Mouse (Mus musculus) lung, postnatal 25 days (tissue): ENCODE measurements around the gene Klhl2.

Source experiments
- DNase-seq: peaks from one replicate; pipeline ENCODE4 v3.0.0; 2022; ENCODE audit warnings: low spot score

Klhl2 gene

GRCm38 (mm10) chr8:64767047-64767446 is 82.8 kb downstream of the Klhl2 start:
- DNase-seq: peak; percentile 21

GRCm38 (mm10) chr8:64764075-64764474 is 85.7 kb downstream of the Klhl2 start:
- no peak for DNase-seq

- no peak for DNase-seq
Observed at GRCm38 (mm10) chr8:64762751-64763150, 87.1 kb downstream of the Klhl2 start.

- peak; percentile 36 for DNase-seq
Observed at GRCm38 (mm10) chr8:64761430-64761829, 88.4 kb downstream of the Klhl2 start.

GRCm38 (mm10) chr8:64757956-64758355 is 91.9 kb downstream of the Klhl2 start:
- DNase-seq: no peak

GRCm38 (mm10) chr8:64746215-64747058 is 103.4 kb downstream of the Klhl2 start:
- DNase-seq: no peak

- no peak for DNase-seq
Observed at GRCm38 (mm10) chr8:64740547-64741211, 109.1 kb downstream of the Klhl2 start.

GRCm38 (mm10) chr8:64738916-64739315 is 110.9 kb downstream of the Klhl2 start:
- no peak for DNase-seq

- no peak for DNase-seq
Observed at GRCm38 (mm10) chr8:64736767-64737323, 113.0 kb downstream of the Klhl2 start.

GRCm38 (mm10) chr8:64735161-64735560 is 114.7 kb downstream of the Klhl2 start:
- DNase-seq: no peak

GRCm38 (mm10) chr8:64733271-64733943 is 116.4 kb downstream of the Klhl2 start, which contains the start of gene Msmo1:
TSS of gene Msmo1 (minus strand) at chr8:64733792.
- DNase-seq: peak; percentile 98

GRCm38 (mm10) chr8:64732596-64732995 is 117.2 kb downstream of the Klhl2 start:
- DNase-seq: no peak

GRCm38 (mm10) chr8:64728156-64728555 is 121.7 kb downstream of the Klhl2 start:
- DNase-seq: no peak

GRCm38 (mm10) chr8:64726190-64726695 is 123.6 kb downstream of the Klhl2 start:
- no peak for DNase-seq

- no peak for DNase-seq
Observed at GRCm38 (mm10) chr8:64723206-64723605, 126.6 kb downstream of the Klhl2 start.

- DNase-seq: no peak
Observed at GRCm38 (mm10) chr8:64717868-64718267, 131.9 kb downstream of the Klhl2 start.

- DNase-seq: no peak
Observed at GRCm38 (mm10) chr8:64712499-64712898, 137.3 kb downstream of the Klhl2 start.

- no peak for DNase-seq
Observed at GRCm38 (mm10) chr8:64711544-64711943, 138.3 kb downstream of the Klhl2 start.

GRCm38 (mm10) chr8:64707481-64707880 is 142.3 kb downstream of the Klhl2 start:
- DNase-seq: no peak

GRCm38 (mm10) chr8:64703191-64703590 is 146.6 kb downstream of the Klhl2 start:
- no peak for DNase-seq

- peak; percentile 41 for DNase-seq
Observed at GRCm38 (mm10) chr8:64692651-64693201, 157.1 kb downstream of the Klhl2 start, which contains the start of gene Cpe. TSS of gene Cpe (minus strand) at chr8:64693054.
